Mouse (Mus musculus) liver, adult 2 months (tissue): Measurements from ENCODE around the gene Vav2.

Source experiments
- CTCF ChIP-seq: fragments of 200-500 bp; IDR thresholded peaks from 2 replicates; pipeline ENCODE4 v1.5.1; 2011; ENCODE audit warnings: low read depth, low read length, control low read depth
- POLR2A ChIP-seq: fragments of 200-500 bp; IDR thresholded peaks from 2 replicates; pipeline ENCODE4 v1.6.1; 2011; ENCODE audit warnings: low read length, control low read depth; ENCODE audit not compliant: insufficient read depth; ENCODE audit errors: extremely low read depth

DNA sequence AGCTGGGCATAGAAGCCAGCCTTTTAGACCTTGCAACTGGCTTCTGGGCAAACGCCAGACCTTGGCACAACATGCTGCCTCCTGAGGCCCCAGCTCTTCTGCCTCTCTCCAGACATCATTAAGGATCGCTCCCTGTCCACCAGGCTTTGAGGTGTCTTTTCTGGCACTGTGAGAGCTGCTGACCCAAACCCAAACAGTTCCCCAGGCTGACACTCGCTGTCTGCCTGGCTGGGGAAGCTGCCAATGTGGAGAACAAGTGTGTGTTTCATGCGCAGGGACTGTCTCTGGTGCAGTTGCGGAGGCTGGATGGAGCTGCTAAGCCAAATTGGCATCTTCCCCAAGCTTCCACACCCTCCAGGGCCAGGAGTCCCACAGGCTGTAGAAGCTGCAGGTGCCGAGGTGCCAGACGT lies 203.8 kb downstream of the Vav2 start:
- TF ChIP-seq POLR2A (no peak), CTCF (no peak)
